Mouse (Mus musculus) thymus, postnatal 36 days (tissue): Measurements from ENCODE around the gene Rfesd.

ENCODE experiments used
- DNase-seq, 2 experiments: peaks; one replicate each; pipeline ENCODE4 v3.0.0; 2022; ENCODE audit warnings: mixed read lengths in 2 of 2

Gene Rfesd

DNA sequence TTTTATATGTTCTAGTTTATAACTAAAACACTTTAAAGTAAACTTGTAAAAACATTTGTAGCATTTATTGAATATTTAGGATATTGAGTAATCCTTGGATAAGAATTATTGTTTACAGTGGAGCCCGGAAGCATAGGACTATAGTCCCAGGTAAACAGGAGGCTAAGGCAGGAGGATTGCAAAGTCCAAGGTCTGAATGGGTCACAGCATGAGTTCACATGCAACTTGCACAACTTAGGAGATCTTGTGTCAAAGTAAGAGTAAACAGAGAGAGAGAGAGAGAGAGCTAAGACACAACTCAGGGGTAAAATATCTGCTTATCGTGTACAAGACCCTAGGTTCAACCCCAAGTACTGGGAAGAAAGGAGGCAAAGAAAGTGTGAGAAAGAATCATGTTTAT is 41.9 kb downstream of the Rfesd start:
- DNase-seq = no peak

DNA sequence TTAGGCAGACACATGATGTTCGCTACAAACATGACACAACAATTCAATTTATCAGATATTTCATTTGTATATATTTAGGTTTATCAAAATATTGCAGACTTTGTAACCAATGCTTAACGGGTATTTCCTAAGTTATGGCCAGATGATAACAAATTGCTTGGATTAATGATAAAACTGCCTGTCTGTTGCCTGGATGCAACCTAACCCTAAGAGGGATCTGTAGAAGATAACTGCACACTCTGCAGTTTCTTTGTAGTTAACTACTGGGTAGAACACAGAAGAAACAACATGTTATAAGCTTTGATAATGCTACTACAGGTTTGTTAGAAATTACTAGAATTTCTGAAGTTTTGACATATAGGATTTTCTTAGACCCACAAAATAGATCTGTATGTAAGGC is 42.3 kb downstream of the Rfesd start:
- no peak for DNase-seq

DNA sequence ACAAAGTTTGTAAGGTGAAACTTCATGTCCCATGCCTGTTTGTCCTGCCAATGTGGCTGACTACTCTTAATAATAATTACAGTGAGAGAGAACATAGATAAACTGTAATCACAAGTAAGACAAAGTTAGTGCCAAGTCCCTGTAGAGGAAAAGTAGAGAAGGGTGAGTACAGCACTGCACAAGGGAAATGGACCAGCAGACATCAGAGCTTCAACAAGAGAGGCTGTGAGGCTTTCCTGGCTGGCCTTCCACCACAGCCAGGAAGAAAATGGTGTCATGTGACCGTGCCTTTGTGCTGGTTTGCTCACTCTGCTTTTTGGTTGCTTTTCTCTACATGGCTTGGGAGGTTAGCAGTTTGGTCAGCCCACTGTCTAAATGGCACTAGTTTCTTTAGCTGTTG is 42.9 kb downstream of the Rfesd start:
- no peak for DNase-seq

DNA sequence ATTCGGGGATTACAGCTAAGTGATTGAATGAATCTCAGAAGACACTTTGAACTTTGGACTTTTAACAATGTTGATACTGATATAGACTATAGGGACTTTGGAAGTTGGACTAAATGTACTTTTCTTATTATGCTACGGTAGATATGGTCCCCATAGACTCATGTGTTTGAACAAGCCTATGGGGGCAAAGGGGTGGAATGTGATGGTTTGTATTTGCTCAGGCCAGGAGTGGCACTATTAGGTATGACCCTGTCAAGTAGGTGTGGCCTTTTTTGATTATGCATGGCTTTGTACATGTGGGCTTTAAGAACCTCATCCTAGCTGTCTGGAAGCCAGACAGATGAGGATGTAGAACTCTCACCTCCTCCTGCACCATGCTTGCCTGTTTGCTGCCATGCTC is 44.0 kb downstream of the Rfesd start:
- no peak for DNase-seq

DNA sequence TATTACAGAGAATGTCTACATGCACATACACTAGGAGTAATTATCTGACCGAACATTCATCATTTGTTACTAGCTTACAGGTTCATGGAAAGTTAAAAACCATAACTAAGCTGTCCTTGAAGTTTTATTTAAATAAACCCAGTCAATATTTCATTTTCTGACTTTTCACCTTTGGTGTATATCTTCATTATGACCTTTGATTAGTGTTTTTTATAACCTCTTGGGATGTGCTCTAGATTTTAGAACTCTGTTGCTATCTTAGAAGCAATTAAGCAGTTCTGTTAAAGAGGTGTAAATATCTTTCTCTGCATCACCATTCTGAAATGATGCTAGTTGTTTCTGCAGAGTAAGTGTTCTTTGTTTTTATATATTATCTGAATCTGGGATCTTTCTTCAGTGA is 51.7 kb downstream of the Rfesd start, which contains the start of gene Spata9:
Spata9 (plus strand) TSS at position 301 of the 400 bp plus-strand sequence.
- no peak for DNase-seq

- no peak for DNase-seq
Observed at GRCm38 (mm10) chr13:75955357-75955992, 63.0 kb downstream of the Rfesd start.
